Mouse (Mus musculus) CD4-positive, CD25-positive, alpha-beta regulatory T cell, adult 9 weeks (primary cell): ENCODE data around the gene Ppp4r3a. TPM values are rescaled to one million over a fixed set of nuclear protein-coding genes. Genes with fewer than 3 reads are reported as not detected.

ENCODE experiments used
- polyA plus RNA-seq: library from polyadenylated mRNA; unstranded; fragments of 100-300 nt; shearing (Covaris generic); gene quantifications from one replicate; pipeline ENCODE4 v1.2.1, GENCODE M21; 2017

The Ppp4r3a gene
- polyA plus RNA-seq, result 16.3 TPM

GRCm38 (mm10) chr12:101083076-101083838, at the start of gene Ppp4r3a:
TSS of gene Ppp4r3a (minus strand) at chr12:101083702.

GRCm38 (mm10) chr12:101028954-101029731, 54.4 kb downstream of the Ppp4r3a start, which contains the start of gene Ccdc88c:
TSS of gene Ccdc88c (minus strand) at chr12:101029056.

Other genes with a start within 250 kb of the Ppp4r3a start
- gene Gpr68, start 175.5 kb downstream of the Ppp4r3a start, polyA plus RNA-seq, result 71.5 TPM
- gene Ccdc88c, start 54.6 kb downstream of the Ppp4r3a start, polyA plus RNA-seq, result 130 TPM